Mouse (Mus musculus): ENCODE data around the gene 4930455H04Rik. TPM values are rescaled to one million over a fixed set of nuclear protein-coding genes. Genes with fewer than 3 reads are reported as not detected.

4930455H04Rik gene
- total RNA-seq (2023), result not detected

DNA sequence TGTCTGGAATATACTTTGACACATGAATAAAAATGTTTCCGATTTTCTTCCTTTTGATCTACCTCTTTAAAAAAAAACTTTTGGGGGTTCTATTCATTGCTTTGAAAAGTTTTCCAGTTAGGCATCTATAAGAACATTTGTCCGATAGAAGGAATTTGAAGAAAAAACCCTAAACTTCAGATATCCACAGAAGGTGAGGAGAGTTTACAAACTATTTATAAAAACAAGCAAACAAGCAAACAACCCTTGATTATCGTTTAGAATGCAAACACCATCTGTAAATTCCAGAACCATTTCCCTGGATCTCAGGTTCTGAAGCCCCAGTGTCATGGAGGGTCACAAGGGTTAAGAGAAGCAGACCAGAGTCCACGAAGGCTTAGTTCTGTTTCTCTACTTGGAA is at the start of gene 4930455H04Rik:
Gene 4930455H04Rik (plus strand): TSS at position 301 of the 400 bp plus-strand sequence.

GRCm38 (mm10) chr3:116968540-116968997 is 502 bp downstream of the 4930455H04Rik start, which contains the start of gene Palmd:
TSS of gene Palmd (minus strand) at chr3:116968987.

Other genes with a start within 250 kb of the 4930455H04Rik start
- gene Agl, start 160.1 kb upstream of the 4930455H04Rik start, total RNA-seq (2023), result 12.3 TPM
- 21.0 TPM for gene Frrs1, start 108.8 kb upstream of the 4930455H04Rik start, total RNA-seq (2023)
- not detected for gene Palmd, start 720 bp downstream of the 4930455H04Rik start, total RNA-seq (2023)

Data from CD8-positive naive resting alpha-beta T cell, adult 57 days (primary cell).